Mouse (Mus musculus) lung, adult 18-20 months (tissue): ENCODE results near the gene Rassf10.
A peak's percentile ranks its signal among the peaks of the same experiment; 100 is the strongest.

Experiments used
- DNase-seq, 2 experiments: peaks; one replicate each; pipeline ENCODE4 v3.0.0; 2022; ENCODE audit warnings: mixed read lengths in 2 of 2

The Rassf10 gene

GRCm38 (mm10) chr7:112957630-112958029, 3.9 kb downstream of the Rassf10 start:
- no peak for DNase-seq

- DNase-seq = peak; percentile 45 to 71
These were observed 12.6 kb downstream of the Rassf10 start for GRCm38 (mm10) chr7:112966382-112966781.

GRCm38 (mm10) chr7:112966786-112967185, 13.0 kb downstream of the Rassf10 start:
- peak; percentile 7 to 28 for DNase-seq

GRCm38 (mm10) chr7:112983316-112983715, 29.6 kb downstream of the Rassf10 start:
- no peak for DNase-seq

GRCm38 (mm10) chr7:112984704-112985577, 31.2 kb downstream of the Rassf10 start:
- DNase-seq = peak; percentile 49 to 74

- peak in 1 of 2 experiments; percentile 32 for DNase-seq
These were observed 31.8 kb downstream of the Rassf10 start for GRCm38 (mm10) chr7:112985578-112985949.

- DNase-seq = peak; percentile 30 to 61
These were observed 39.2 kb downstream of the Rassf10 start for GRCm38 (mm10) chr7:112992928-112993327.

- DNase-seq = no peak
These were observed 49.9 kb downstream of the Rassf10 start for GRCm38 (mm10) chr7:113003565-113004255.

GRCm38 (mm10) chr7:113005726-113006125, 52.0 kb downstream of the Rassf10 start:
- DNase-seq = no peak
